Mouse (Mus musculus) ES-E14 (cell line): ENCODE measurements around the gene Fgf12.

Source experiments
- HCFC1 ChIP-seq: IDR thresholded peaks from 2 replicates; pipeline ENCODE4 v1.6.1; 2012; ENCODE audit warnings: low read length, inconsistent platforms, borderline replicate concordance; ENCODE audit not compliant: insufficient read depth
- ZC3H11A ChIP-seq: IDR thresholded peaks from 2 replicates; pipeline ENCODE4 v1.6.1; 2012; ENCODE audit warnings: low read depth, mild to moderate bottlenecking, inconsistent platforms, low read length, borderline replicate concordance

DNA sequence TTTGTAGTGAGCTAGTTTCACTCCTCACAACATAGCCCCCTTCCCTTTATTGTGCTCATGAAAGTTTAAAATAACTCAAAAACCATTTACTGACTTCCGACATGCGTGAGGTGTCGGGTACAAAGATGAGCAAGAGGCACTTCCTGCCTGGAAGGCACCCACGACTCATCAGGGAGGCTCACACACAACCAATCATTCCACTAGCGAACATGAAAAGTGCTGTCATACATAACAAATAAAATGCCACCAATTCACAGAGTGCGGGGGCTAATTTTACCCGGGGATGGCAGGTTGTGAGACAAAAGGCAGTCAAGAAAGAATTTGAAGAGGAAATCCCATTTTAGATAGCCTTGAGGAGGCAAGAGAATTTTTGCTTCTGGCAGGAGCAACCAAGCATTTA, 344.6 kb downstream of the Fgf12 start:
- TF ChIP-seq HCFC1 (no peak), ZC3H11A (no peak)
